Comparison of ENCODE assay signal across 8 mouse cellular contexts in genomic region chr12:109411172-109412070, GRCm38 (mm10). TPM values are rescaled to one million over a fixed set of nuclear protein-coding genes. Genes with fewer than 3 reads are reported as not detected.
A peak's percentile ranks its signal among the peaks of the same experiment; 100 is the strongest.
DNase-seq lines count a peak whose midpoint lies in the region; ATAC-seq and TF ChIP-seq lines count a peak whose summit lies in the region.

No protein-coding gene starts in this region.

- no peak for TF ChIP-seq CTCF in midbrain, postnatal 0 days (IDR thresholded peaks at IDR 0.05)

- peaks cover 33% of the 10 kb centered on the region for H3K4me1 ChIP-seq in kidney, embryonic 16.5 days (ENCODE audit: insufficient read depth, low read length)
- H3K4me1 ChIP-seq in embryonic facial prominence, embryonic 15.5 days, result peaks cover 64% of the 10 kb centered on the region
- H3K4me1 ChIP-seq in hindbrain, embryonic 16.5 days (ENCODE audit: control insufficient read depth, insufficient read depth, low read depth, low read length), result peaks cover 17% of the 10 kb centered on the region
- H3K4me1 ChIP-seq in midbrain, postnatal 0 days (ENCODE audit: insufficient read depth, low read length), result peaks cover 9% of the 10 kb centered on the region

- ATAC-seq in kidney, embryonic 16.5 days (ENCODE audit: low FRiP score, low TSS enrichment), result no peak
- peak; percentile 17; the same call in 1 of the 2 replicates for ATAC-seq in embryonic facial prominence, embryonic 15.5 days (ENCODE audit: insufficient number of reproducible peaks, low FRiP score, low TSS enrichment, low read depth)
- peak; percentile 58; the same call in 1 of the 2 replicates for ATAC-seq in hindbrain, embryonic 16.5 days
- ATAC-seq in midbrain, postnatal 0 days (ENCODE audit: low FRiP score), result peak; percentile 47; the same call in 1 of the 2 replicates

- no peak overlapping the region for H3K4me2 ChIP-seq in kidney, embryonic 16.5 days (replicated peaks; ENCODE audit: low read depth, low read length)
- H3K4me2 ChIP-seq in embryonic facial prominence, embryonic 15.5 days (replicated peaks), result no peak overlapping the region
- H3K4me2 ChIP-seq in hindbrain, embryonic 16.5 days (ENCODE audit: low read length), result no peak overlapping the region
- H3K4me2 ChIP-seq in midbrain, postnatal 0 days (ENCODE audit: low read depth, low read length, poor library complexity, severe bottlenecking), result no peak overlapping the region

- H3K4me3 ChIP-seq in kidney, embryonic 16.5 days (ENCODE audit: low read length), result no peak overlapping the region
- no peak overlapping the region for H3K4me3 ChIP-seq in embryonic facial prominence, embryonic 15.5 days (replicated peaks)
- H3K4me3 ChIP-seq in hindbrain, embryonic 16.5 days (ENCODE audit: low read length), result no peak overlapping the region
- H3K4me3 ChIP-seq in midbrain, postnatal 0 days (ENCODE audit: low read depth, low read length), result no peak overlapping the region

- WGBS in kidney, embryonic 16.5 days, result 57% methylated on average over 9 of the region's 9 CpGs
- WGBS in embryonic facial prominence, embryonic 15.5 days, result 29% methylated on average over 9 of the region's 9 CpGs
- 43% methylated on average over 9 of the region's 9 CpGs for WGBS in hindbrain, embryonic 16.5 days
- WGBS in midbrain, postnatal 0 days, result 53% methylated on average over 9 of the region's 9 CpGs

- no peaks in the 10 kb centered on the region for H3K9me3 ChIP-seq in kidney, embryonic 16.5 days (ENCODE audit: low read length)
- no peaks in the 10 kb centered on the region for H3K9me3 ChIP-seq in embryonic facial prominence, embryonic 15.5 days (replicated peaks)
- H3K9me3 ChIP-seq in hindbrain, embryonic 16.5 days (ENCODE audit: control insufficient read depth, low read length), result no peaks in the 10 kb centered on the region
- H3K9me3 ChIP-seq in midbrain, postnatal 0 days (ENCODE audit: low read length), result no peaks in the 10 kb centered on the region

- peak overlapping the region; percentile 77 for H3K27ac ChIP-seq in kidney, embryonic 16.5 days (ENCODE audit: low read length)
- H3K27ac ChIP-seq in embryonic facial prominence, embryonic 15.5 days (replicated peaks), result peak overlapping the region; percentile 93
- peak overlapping the region; percentile 37; the same call in 1 of the 2 replicates for H3K27ac ChIP-seq in hindbrain, embryonic 16.5 days (ENCODE audit: low read depth, low read length)
- no peak overlapping the region for H3K27ac ChIP-seq in midbrain, postnatal 0 days (ENCODE audit: low read depth, low read length)

- no peaks in the 10 kb centered on the region for H3K36me3 ChIP-seq in kidney, embryonic 16.5 days (ENCODE audit: insufficient read depth, low read length)
- no peaks in the 10 kb centered on the region for H3K36me3 ChIP-seq in embryonic facial prominence, embryonic 15.5 days
- H3K36me3 ChIP-seq in hindbrain, embryonic 16.5 days (ENCODE audit: control insufficient read depth, insufficient read depth, low read length), result no peaks in the 10 kb centered on the region
- no peaks in the 10 kb centered on the region for H3K36me3 ChIP-seq in midbrain, postnatal 0 days (ENCODE audit: insufficient read depth, low read length)

- no peaks in the 10 kb centered on the region for H3K27me3 ChIP-seq in kidney, embryonic 16.5 days (ENCODE audit: insufficient read depth, low read length)
- H3K27me3 ChIP-seq in embryonic facial prominence, embryonic 15.5 days, result no peaks in the 10 kb centered on the region
- no peaks in the 10 kb centered on the region for H3K27me3 ChIP-seq in hindbrain, embryonic 16.5 days (replicated peaks; ENCODE audit: control insufficient read depth, insufficient read depth, low read length)
- no peaks in the 10 kb centered on the region; the same call in 1 of the 2 replicates for H3K27me3 ChIP-seq in midbrain, postnatal 0 days (ENCODE audit: insufficient read depth, low read length)

- no peak for DNase-seq in kidney, postnatal 10 days
- DNase-seq in midbrain, postnatal 0 days (ENCODE audit: low spot score), result no peak
- DNase-seq in adrenal gland, adult (ENCODE audit: inconsistent age in 2 of 2, low spot score in 1 of 2), result no peak
- no peak for DNase-seq in urinary bladder, postnatal 36 days (ENCODE audit: low spot score in 2 of 2)
- no peak for DNase-seq in adrenal gland, adult 8-10 months

- 0 out of 2 replicates have a peak overlapping the region, but pooled peaks have one; percentile 35 for H3K9ac ChIP-seq in kidney, embryonic 16.5 days (replicated peaks; ENCODE audit: low read length)
- 0 out of 2 replicates have a peak overlapping the region, but pooled peaks have one; percentile 9 for H3K9ac ChIP-seq in embryonic facial prominence, embryonic 15.5 days
- no peak overlapping the region; the same call in 1 of the 2 replicates for H3K9ac ChIP-seq in hindbrain, embryonic 16.5 days (ENCODE audit: low read depth, low read length)
- H3K9ac ChIP-seq in midbrain, postnatal 0 days (replicated peaks; ENCODE audit: low read length, poor library complexity, severe bottlenecking), result no peak overlapping the region

RNA-seq across cellular contexts. Expression of gene Dlk1, which starts 41.2 kb away (rescaled TPM):
- 91.9 and 111 TPM in 2 replicates for polyA plus RNA-seq in kidney, embryonic 16.5 days (2015; fragmentation: Nextera tagmentation; extraction: Ambion mirVana)
- polyA plus RNA-seq in embryonic facial prominence, embryonic 15.5 days (2015; fragmentation: Nextera tagmentation; extraction: Ambion mirVana), result 710 and 761 TPM in 2 replicates
- 57.7 and 84.8 TPM in 2 replicates for polyA plus RNA-seq in hindbrain, embryonic 16.5 days (2015; fragmentation: Nextera tagmentation; extraction: Ambion mirVana)
- 22.1 and 38.8 TPM in 2 replicates for total RNA-seq in midbrain, postnatal 0 days (2014; rRNA removed)
- 41.4 and 47.5 TPM in 2 replicates for polyA plus RNA-seq in midbrain, postnatal 0 days (2015; fragmentation: Nextera tagmentation; extraction: Ambion mirVana)
- total RNA-seq in adrenal gland, adult 8-10 months (2022), result 1,000 to 10,000 TPM in 1 of 4 experiments, 100 to 1,000 TPM in 3; 841 to 1,077 (median 912) TPM

Comparison
In these comparisons a context has a peak if more than half of its experiments do, and no peak if none do; other contexts are left out.
1. H3K9ac ChIP-seq: peak in kidney, embryonic 16.5 days (single experiment) and embryonic facial prominence, embryonic 15.5 days (single experiment); none in hindbrain, embryonic 16.5 days (single experiment) and midbrain, postnatal 0 days (single experiment).